Mouse (Mus musculus) Muller cell, postnatal 12 days (primary cell): ENCODE results near the gene Narfl.
A peak's percentile ranks its signal among the peaks of the same experiment; 100 is the strongest.

ENCODE experiments used
- DNase-seq: peaks from one replicate; pipeline ENCODE4 v3.0.0-alpha.2; 2015; ENCODE audit errors: inconsistent ontology term

Gene Narfl

DNA sequence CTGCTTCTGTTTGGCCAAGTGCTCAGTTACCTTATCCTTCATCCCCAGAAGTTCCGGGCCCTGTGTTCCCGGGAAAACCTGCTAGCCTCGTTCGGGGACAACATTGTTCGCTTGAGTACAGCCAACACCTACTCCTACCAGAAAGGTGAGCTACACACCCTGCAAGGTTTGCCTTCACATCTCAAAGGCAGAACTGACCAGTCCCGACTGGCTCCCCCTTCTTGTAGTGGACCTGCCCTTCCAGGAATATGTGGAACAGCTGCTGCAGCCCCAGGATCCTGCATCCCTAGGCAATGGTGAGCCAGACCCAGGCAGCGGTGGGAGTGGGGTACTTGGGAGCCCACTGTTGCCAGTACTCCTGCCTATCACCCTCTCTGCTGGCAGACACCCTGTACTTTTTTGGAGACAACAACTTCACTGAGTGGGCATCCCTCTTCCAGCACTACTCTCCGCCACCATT is 56.0 kb downstream of the Narfl start:
- no peak for DNase-seq

GRCm38 (mm10) chr17:25830200-25830753 is 56.7 kb downstream of the Narfl start:
- no peak for DNase-seq

- DNase-seq, result no peak
These were observed 57.3 kb downstream of the Narfl start for GRCm38 (mm10) chr17:25830806-25831431.

GRCm38 (mm10) chr17:25831451-25832281 is 58.1 kb downstream of the Narfl start:
- no peak for DNase-seq

- DNase-seq, result peak; percentile 100
These were observed 59.1 kb downstream of the Narfl start for GRCm38 (mm10) chr17:25832436-25833290.
